In the genomic region with DNA sequence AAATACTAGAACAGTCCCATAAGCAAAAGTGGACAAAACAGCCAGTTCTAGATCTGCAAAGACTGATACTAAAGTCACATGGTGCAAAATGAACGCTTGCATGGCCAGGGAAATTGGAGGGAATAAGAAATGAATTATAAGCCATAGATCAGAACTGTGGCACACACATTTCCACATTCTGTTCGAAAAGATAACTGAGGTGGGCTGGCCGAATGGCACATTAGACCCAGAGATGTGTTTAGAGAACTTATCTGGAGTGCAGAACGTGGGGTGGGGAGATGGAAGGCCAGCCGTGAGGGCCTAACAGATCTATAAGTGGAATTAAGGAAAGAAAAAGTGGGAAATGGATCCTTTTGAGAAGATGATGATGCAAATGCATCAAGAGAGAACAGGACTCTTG, we compare ENCODE assay signal across 24 mouse cellular contexts. TPM values are rescaled to one million over a fixed set of nuclear protein-coding genes. Genes with fewer than 3 reads are reported as not detected.
DNase-seq lines count a peak whose midpoint lies in the region; ATAC-seq and TF ChIP-seq lines count a peak whose summit lies in the region.
"Had no signal": no experiment of that assay in that cellular context is flagged by ENCODE, and none has a peak within 500 bp of the region (broad histone marks: within the 10 kb centered on the region; RNA-seq: fewer than 3 reads in every experiment).

No protein-coding gene starts in this region.

- no peaks in the 10 kb centered on the region for H3K9me3 ChIP-seq in liver, embryonic 12.5 days (replicated peaks)
- no peaks in the 10 kb centered on the region for H3K9me3 ChIP-seq in liver, postnatal 0 days (ENCODE audit: low read length)
- H3K9me3 ChIP-seq in liver, embryonic 13.5 days (replicated peaks): no peaks in the 10 kb centered on the region
- no peaks in the 10 kb centered on the region for H3K9me3 ChIP-seq in kidney, embryonic 16.5 days (ENCODE audit: low read length)
- H3K9me3 ChIP-seq: embryonic facial prominence, embryonic 13.5 days; embryonic facial prominence, embryonic 15.5 days; forebrain, embryonic 13.5 days; forebrain, embryonic 15.5 days had no signal

- H3K27ac ChIP-seq in liver, embryonic 12.5 days: no peak overlapping the region
- no peak overlapping the region for H3K27ac ChIP-seq in liver, postnatal 0 days (ENCODE audit: low read depth)
- no peak overlapping the region for H3K27ac ChIP-seq in liver, embryonic 13.5 days
- no peak overlapping the region for H3K27ac ChIP-seq in kidney, embryonic 16.5 days (ENCODE audit: low read length)
- H3K27ac ChIP-seq: embryonic facial prominence, embryonic 13.5 days; embryonic facial prominence, embryonic 15.5 days; forebrain, embryonic 13.5 days; forebrain, embryonic 15.5 days had no signal

- ATAC-seq in liver, embryonic 12.5 days: 0 out of 2 replicates have a peak, but pooled peaks have one; percentile 57
- no peak for ATAC-seq in liver, postnatal 0 days
- peak; percentile 73 for ATAC-seq in liver, embryonic 13.5 days (ENCODE audit: low read depth)
- peak; percentile 48; the same call in 1 of the 2 replicates for ATAC-seq in megakaryocyte progenitor cell, adult 5-6 weeks (replicated peaks; ENCODE audit: poor library complexity)
- no peak for ATAC-seq in erythroblast, adult 5-6 weeks (replicated peaks; ENCODE audit: low FRiP score, poor library complexity, severe bottlenecking)
- ATAC-seq in kidney, embryonic 16.5 days (ENCODE audit: low FRiP score, low TSS enrichment): no peak
- ATAC-seq: activated CD4-positive, CD25-positive, alpha-beta regulatory T cell, adult 4 months; forebrain, embryonic 13.5 days; forebrain, embryonic 15.5 days; forebrain, postnatal 0 days; Patski had no signal

- peaks cover 12% of the 10 kb centered on the region; the same call in 1 of the 2 replicates for H3K4me1 ChIP-seq in liver, embryonic 12.5 days
- H3K4me1 ChIP-seq in liver, postnatal 0 days (ENCODE audit: insufficient read depth): no peaks in the 10 kb centered on the region
- peaks cover 8% of the 10 kb centered on the region for H3K4me1 ChIP-seq in liver, embryonic 13.5 days (replicated peaks)
- peaks cover 5% of the 10 kb centered on the region; the same call in 1 of the 2 replicates for H3K4me1 ChIP-seq in kidney, embryonic 16.5 days (ENCODE audit: insufficient read depth, low read length)
- H3K4me1 ChIP-seq: embryonic facial prominence, embryonic 13.5 days; embryonic facial prominence, embryonic 15.5 days; forebrain, embryonic 13.5 days; forebrain, embryonic 15.5 days had no signal

- no peak for TF ChIP-seq EP300 in liver, postnatal 0 days (IDR thresholded peaks at IDR 0.05; ENCODE audit: low read depth)

- no peak overlapping the region for H3K4me2 ChIP-seq in liver, embryonic 12.5 days
- no peak overlapping the region for H3K4me2 ChIP-seq in liver, postnatal 0 days (ENCODE audit: low read depth, low read length)
- no peak overlapping the region for H3K4me2 ChIP-seq in liver, embryonic 13.5 days
- no peak overlapping the region for H3K4me2 ChIP-seq in kidney, embryonic 16.5 days (replicated peaks; ENCODE audit: low read depth, low read length)
- H3K4me2 ChIP-seq: embryonic facial prominence, embryonic 13.5 days; embryonic facial prominence, embryonic 15.5 days; forebrain, embryonic 13.5 days; forebrain, embryonic 15.5 days had no signal

- no peak overlapping the region for H3K9ac ChIP-seq in liver, embryonic 12.5 days
- H3K9ac ChIP-seq in liver, postnatal 0 days (replicated peaks): no peak overlapping the region
- H3K9ac ChIP-seq in liver, embryonic 13.5 days: no peak overlapping the region
- H3K9ac ChIP-seq in kidney, embryonic 16.5 days (replicated peaks; ENCODE audit: low read length): no peak overlapping the region
- H3K9ac ChIP-seq: embryonic facial prominence, embryonic 13.5 days; embryonic facial prominence, embryonic 15.5 days; forebrain, embryonic 13.5 days; forebrain, embryonic 15.5 days; forebrain, postnatal 0 days had no signal

- WGBS in liver, embryonic 12.5 days (ENCODE audit: insufficient replicate concordance): 44% methylated on average over 5 of the region's 5 CpGs
- 54% methylated on average over 5 of the region's 5 CpGs for WGBS in liver, postnatal 0 days (ENCODE audit: insufficient replicate concordance)
- 41% methylated on average over 5 of the region's 5 CpGs for WGBS in liver, embryonic 13.5 days (ENCODE audit: insufficient replicate concordance)
- 87% methylated on average over 5 of the region's 5 CpGs for WGBS in kidney, embryonic 16.5 days

- no peak for DNase-seq in liver, postnatal 0 days
- peak; percentile 3 for DNase-seq in liver, embryonic 13.5 days
- no peak for DNase-seq in c-Kit-positive CD71-positive TER-119-positive erythroid progenitor cells, embryonic 14.5 days (ENCODE audit: low spot score)
- DNase-seq: adrenal gland, adult 8-10 months; adrenal gland, postnatal 14 days; adrenal gland, postnatal 36 days; cerebellum, adult 11 months; cerebellum, adult 18-20 months; cerebellum, adult 8-10 months; cerebellum, adult 9-11 months; cerebellum, postnatal 14 days; cerebellum, postnatal 36 days; embryo, embryonic 11 days; forebrain, postnatal 0 days had no signal

- H3K36me3 ChIP-seq in liver, embryonic 12.5 days: 0 out of 2 replicates have a peak, but pooled peaks cover 5% of the 10 kb centered on the region
- H3K36me3 ChIP-seq in liver, postnatal 0 days (replicated peaks; ENCODE audit: insufficient read depth, low read length): no peaks in the 10 kb centered on the region
- H3K36me3 ChIP-seq in liver, embryonic 13.5 days: no peaks in the 10 kb centered on the region
- no peaks in the 10 kb centered on the region for H3K36me3 ChIP-seq in kidney, embryonic 16.5 days (ENCODE audit: insufficient read depth, low read length)
- H3K36me3 ChIP-seq: forebrain, embryonic 15.5 days had no signal

- no peak for TF ChIP-seq CTCF in liver, postnatal 0 days (IDR thresholded peaks at IDR 0.05; ENCODE audit: low read depth)

- no peaks in the 10 kb centered on the region for H3K27me3 ChIP-seq in liver, embryonic 12.5 days (replicated peaks)
- H3K27me3 ChIP-seq in liver, postnatal 0 days (ENCODE audit: insufficient read depth, low read length): no peaks in the 10 kb centered on the region
- no peaks in the 10 kb centered on the region for H3K27me3 ChIP-seq in liver, embryonic 13.5 days
- no peaks in the 10 kb centered on the region for H3K27me3 ChIP-seq in kidney, embryonic 16.5 days (ENCODE audit: insufficient read depth, low read length)
- H3K27me3 ChIP-seq: embryonic facial prominence, embryonic 13.5 days; embryonic facial prominence, embryonic 15.5 days; forebrain, embryonic 13.5 days; forebrain, embryonic 15.5 days; Patski had no signal

- H3K4me3 ChIP-seq in liver, embryonic 12.5 days: no peak overlapping the region
- no peak overlapping the region for H3K4me3 ChIP-seq in liver, postnatal 0 days (ENCODE audit: low read depth, low read length)
- H3K4me3 ChIP-seq in liver, embryonic 13.5 days (replicated peaks): no peak overlapping the region
- no peak overlapping the region for H3K4me3 ChIP-seq in kidney, embryonic 16.5 days (ENCODE audit: low read length)
- H3K4me3 ChIP-seq: embryonic facial prominence, embryonic 13.5 days; embryonic facial prominence, embryonic 15.5 days; forebrain, embryonic 13.5 days; forebrain, embryonic 15.5 days had no signal

RNA-seq across cellular contexts. Expression of a gene that starts 27.4 kb away (rescaled TPM):
- polyA plus RNA-seq in liver, embryonic 12.5 days (2016; fragmentation: Nextera tagmentation; extraction: Ambion mirVana): 6.1 and 9.9 TPM in 2 replicates
- 0.94 and 1.2 TPM in 2 replicates for polyA plus RNA-seq in liver, postnatal 0 days (2015; fragmentation: Nextera tagmentation; extraction: Ambion mirVana)
- polyA plus RNA-seq in liver, embryonic 13.5 days (2015; fragmentation: Nextera tagmentation; extraction: Ambion mirVana): 2.5 and 3.2 TPM in 2 replicates
- total RNA-seq in megakaryocyte progenitor cell, adult 5-6 weeks (2015): not detected in 2 replicates
- 0.17 TPM in 1 of 2 replicates, not detected in the other for total RNA-seq in megakaryocyte progenitor cell, adult 5-6 weeks (2017)
- not detected in 2 replicates for total RNA-seq in erythroblast, adult 5-6 weeks (2015; ENCODE audit: low replicate concordance)
- not detected in 2 replicates for total RNA-seq in erythroblast, adult 5-6 weeks (2017; ENCODE audit: low replicate concordance)
- 27.0 and 28.2 TPM in 2 replicates for polyA plus RNA-seq in kidney, embryonic 16.5 days (2015; fragmentation: Nextera tagmentation; extraction: Ambion mirVana)

RNA-seq across cellular contexts. Expression of a gene that starts 30.9 kb away (rescaled TPM):
- polyA plus RNA-seq in liver, embryonic 12.5 days (2016; fragmentation: Nextera tagmentation; extraction: Ambion mirVana): 12.3 and 12.9 TPM in 2 replicates
- polyA plus RNA-seq in liver, postnatal 0 days (2015; fragmentation: Nextera tagmentation; extraction: Ambion mirVana): 8.4 and 8.7 TPM in 2 replicates
- 8.6 and 10.3 TPM in 2 replicates for polyA plus RNA-seq in liver, embryonic 13.5 days (2015; fragmentation: Nextera tagmentation; extraction: Ambion mirVana)
- 0.57 TPM in 1 of 2 replicates, not detected in the other for total RNA-seq in megakaryocyte progenitor cell, adult 5-6 weeks (2015)
- 1.2 TPM in 1 of 2 replicates, not detected in the other for total RNA-seq in megakaryocyte progenitor cell, adult 5-6 weeks (2017)
- total RNA-seq in erythroblast, adult 5-6 weeks (2015; ENCODE audit: low replicate concordance): not detected in 2 replicates
- not detected in 2 replicates for total RNA-seq in erythroblast, adult 5-6 weeks (2017; ENCODE audit: low replicate concordance)
- 74.7 and 76.7 TPM in 2 replicates for polyA plus RNA-seq in kidney, embryonic 16.5 days (2015; fragmentation: Nextera tagmentation; extraction: Ambion mirVana)

Comparison
In these comparisons a context has a peak if more than half of its experiments do, and no peak if none do; other contexts are left out.
1. ATAC-seq: peak in liver, embryonic 12.5 days (single experiment), liver, embryonic 13.5 days (single experiment) and megakaryocyte progenitor cell, adult 5-6 weeks (single experiment); none in liver, postnatal 0 days (single experiment), erythroblast, adult 5-6 weeks (single experiment) and kidney, embryonic 16.5 days (single experiment).